12 mouse cellular contexts compared by ENCODE assay signal in the genomic region with DNA sequence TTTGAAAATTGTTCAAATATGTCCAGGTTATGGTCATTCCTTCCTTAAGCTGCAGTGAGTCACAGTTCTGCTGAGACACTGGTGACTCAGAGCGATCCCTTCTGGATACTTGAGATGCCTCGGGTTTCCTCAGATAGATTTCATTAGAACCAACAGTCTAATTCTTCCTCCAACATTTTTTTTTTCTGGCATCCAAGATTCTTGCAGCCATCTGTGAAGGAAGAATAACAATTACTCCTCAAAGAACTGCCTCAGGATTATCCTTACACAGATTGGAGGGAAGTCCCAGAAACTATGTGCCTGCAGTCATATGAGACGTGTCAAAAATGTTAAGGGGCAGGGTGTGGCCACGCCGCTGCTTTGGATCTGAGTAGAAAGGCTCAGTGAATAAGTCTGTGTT.
DNase-seq lines count a peak whose midpoint lies in the region; ATAC-seq and TF ChIP-seq lines count a peak whose summit lies in the region.
"Had no signal": no experiment of that assay in that cellular context is flagged by ENCODE, and none has a peak within 500 bp of the region (broad histone marks: within the 10 kb centered on the region; RNA-seq: fewer than 3 reads in every experiment).

No protein-coding gene starts in this region.

- DNase-seq in heart, postnatal 0 days (ENCODE audit: low spot score): peak; percentile 45
- DNase-seq in heart, adult 8-10 months (ENCODE audit: low spot score): no peak
- peak; percentile 43 for DNase-seq in right cerebral cortex, adult 18-20 months
- DNase-seq in right cerebral cortex, postnatal 4 days: no peak
- no peak for DNase-seq in testis, postnatal 14 days (ENCODE audit: low spot score)
- DNase-seq in urinary bladder, adult 2 months (ENCODE audit: low spot score): no peak
- DNase-seq: kidney, postnatal 10 days had no signal

- WGBS in heart, postnatal 0 days: 33% methylated on average over 5 of the region's 5 CpGs

- no peak for TF ChIP-seq CTCF in heart, postnatal 0 days (IDR thresholded peaks at IDR 0.05; ENCODE audit: low read depth)
- TF ChIP-seq CTCF in embryonic fibroblast, embryonic 13.5 days (IDR thresholded peaks at IDR 0.05; ENCODE audit: borderline replicate concordance, insufficient read depth, low read length): no peak

- H3K4me2 ChIP-seq in heart, postnatal 0 days (ENCODE audit: low read depth, low read length): no peak overlapping the region
- H3K4me2 ChIP-seq: hindbrain, embryonic 12.5 days; liver, embryonic 15.5 days; midbrain, embryonic 15.5 days had no signal

- no peaks in the 10 kb centered on the region for H3K9me3 ChIP-seq in heart, postnatal 0 days (replicated peaks; ENCODE audit: control insufficient read depth, low read length)
- H3K9me3 ChIP-seq: heart, embryonic 10.5 days; hindbrain, embryonic 12.5 days; liver, embryonic 15.5 days; midbrain, embryonic 15.5 days had no signal

- TF ChIP-seq EP300 in heart, postnatal 0 days (IDR thresholded peaks at IDR 0.05; ENCODE audit: low read depth): no peak

- H3K36me3 ChIP-seq in heart, postnatal 0 days (replicated peaks; ENCODE audit: control insufficient read depth, insufficient read depth, low read length): no peaks in the 10 kb centered on the region
- H3K36me3 ChIP-seq: heart, embryonic 10.5 days; hindbrain, embryonic 12.5 days; liver, embryonic 15.5 days; midbrain, embryonic 15.5 days had no signal

- H3K4me3 ChIP-seq in heart, postnatal 0 days (ENCODE audit: low read depth, low read length): no peak overlapping the region
- no peak overlapping the region for H3K4me3 ChIP-seq in embryonic fibroblast, embryonic 13.5 days (ENCODE audit: insufficient read depth, low read length)
- H3K4me3 ChIP-seq: heart, embryonic 10.5 days; hindbrain, embryonic 12.5 days; liver, embryonic 15.5 days; midbrain, embryonic 15.5 days had no signal

- no peak for ATAC-seq in heart, postnatal 0 days (ENCODE audit: insufficient read depth, low read depth)
- ATAC-seq: midbrain, embryonic 15.5 days had no signal

- H3K9ac ChIP-seq in heart, postnatal 0 days (replicated peaks; ENCODE audit: low read depth, low read length): no peak overlapping the region
- H3K9ac ChIP-seq: hindbrain, embryonic 12.5 days; liver, embryonic 15.5 days; midbrain, embryonic 15.5 days had no signal

- TF ChIP-seq POLR2A in embryonic fibroblast, embryonic 13.5 days (IDR thresholded peaks at IDR 0.05; ENCODE audit: low read depth, low read length): no peak

- H3K27me3 ChIP-seq in heart, postnatal 0 days (ENCODE audit: control insufficient read depth, insufficient read depth, low read length): no peaks in the 10 kb centered on the region
- H3K27me3 ChIP-seq: hindbrain, embryonic 12.5 days; liver, embryonic 15.5 days; midbrain, embryonic 15.5 days had no signal

- no peaks in the 10 kb centered on the region for H3K4me1 ChIP-seq in heart, postnatal 0 days (ENCODE audit: control insufficient read depth, insufficient read depth)
- peaks cover 9% of the 10 kb centered on the region for H3K4me1 ChIP-seq in embryonic fibroblast, embryonic 13.5 days (ENCODE audit: control insufficient read depth, insufficient read depth, low read length)
- H3K4me1 ChIP-seq: heart, embryonic 10.5 days; hindbrain, embryonic 12.5 days; liver, embryonic 15.5 days; midbrain, embryonic 15.5 days had no signal

- H3K27ac ChIP-seq in heart, postnatal 0 days (ENCODE audit: low read depth): 0 out of 2 replicates have a peak overlapping the region, but pooled peaks have one; percentile 30
- H3K27ac ChIP-seq in embryonic fibroblast, embryonic 13.5 days (ENCODE audit: insufficient read depth, low read length): peak overlapping the region; percentile 42
- H3K27ac ChIP-seq: heart, embryonic 10.5 days; hindbrain, embryonic 12.5 days; liver, embryonic 15.5 days; midbrain, embryonic 15.5 days had no signal

Comparison
In these comparisons a context has a peak if more than half of its experiments do, and no peak if none do; other contexts are left out.
1. DNase-seq: peak in heart, postnatal 0 days (single experiment) and right cerebral cortex, adult 18-20 months (single experiment); none in heart, adult 8-10 months (single experiment), right cerebral cortex, postnatal 4 days (single experiment), testis, postnatal 14 days (single experiment) and urinary bladder, adult 2 months (single experiment).